Mouse (Mus musculus): ENCODE measurements around the gene Fkbp14. TPM values are rescaled to one million over a fixed set of nuclear protein-coding genes. Genes with fewer than 3 reads are reported as not detected.

Gene Fkbp14
- polyA plus RNA-seq, 1 experiment = 13.7 TPM

GRCm38 (mm10) chr6:54550801-54551323 lies 46.2 kb downstream of the Fkbp14 start:
- no peak for DNase-seq (ENCODE audit: extremely low spot score in 1 of 2, low spot score in 1 of 2)

DNA sequence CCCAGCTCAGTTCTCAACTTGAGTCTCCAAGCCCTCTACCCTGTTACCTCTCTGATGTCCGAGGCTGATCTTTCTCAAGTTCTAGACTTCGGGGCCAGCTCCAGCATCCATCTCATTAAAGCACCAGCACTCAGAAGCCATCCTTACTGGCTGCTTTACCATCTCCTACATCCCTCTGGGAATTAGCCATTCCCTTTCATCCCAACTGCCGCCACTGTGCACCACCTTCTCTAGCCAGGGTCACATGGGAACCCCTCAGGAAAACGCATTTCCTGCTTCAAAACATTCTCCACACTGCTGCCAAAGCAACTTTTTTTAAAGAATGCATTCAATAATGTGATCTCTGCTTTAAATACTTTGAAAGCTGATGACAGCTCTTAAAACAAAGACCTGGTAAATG lies 47.8 kb downstream of the Fkbp14 start:
- no peak for DNase-seq (ENCODE audit: extremely low spot score in 1 of 2, low spot score in 1 of 2)

- no peak for DNase-seq (ENCODE audit: extremely low spot score in 1 of 2, low spot score in 1 of 2)
Observed at GRCm38 (mm10) chr6:54548314-54549019, 48.6 kb downstream of the Fkbp14 start.

DNA sequence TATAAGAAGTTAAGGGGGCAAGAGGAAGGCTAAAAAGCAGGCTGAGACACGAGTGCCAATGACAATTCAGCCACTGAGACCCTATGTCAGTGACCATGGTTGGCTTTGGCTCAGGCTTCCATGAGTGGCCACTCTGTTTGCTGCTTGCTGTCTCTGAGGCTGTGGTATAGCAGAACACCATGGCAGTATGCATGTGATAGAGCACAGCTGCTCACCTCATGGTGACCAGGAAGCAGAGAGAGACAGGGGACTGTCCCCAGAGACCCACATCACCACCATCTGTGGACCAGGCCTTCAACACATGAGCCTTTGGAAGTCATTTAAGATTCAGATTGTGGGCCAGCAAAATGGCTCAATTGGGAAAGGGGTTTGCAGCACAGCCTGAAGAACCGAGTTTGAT lies 53.5 kb downstream of the Fkbp14 start:
- no peak for DNase-seq (ENCODE audit: extremely low spot score in 1 of 2, low spot score in 1 of 2)

GRCm38 (mm10) chr6:54542836-54543235 lies 54.3 kb downstream of the Fkbp14 start:
- peak in 1 of 2 experiments; percentile 58 for DNase-seq (ENCODE audit: extremely low spot score in 1 of 2, low spot score in 1 of 2)

DNA sequence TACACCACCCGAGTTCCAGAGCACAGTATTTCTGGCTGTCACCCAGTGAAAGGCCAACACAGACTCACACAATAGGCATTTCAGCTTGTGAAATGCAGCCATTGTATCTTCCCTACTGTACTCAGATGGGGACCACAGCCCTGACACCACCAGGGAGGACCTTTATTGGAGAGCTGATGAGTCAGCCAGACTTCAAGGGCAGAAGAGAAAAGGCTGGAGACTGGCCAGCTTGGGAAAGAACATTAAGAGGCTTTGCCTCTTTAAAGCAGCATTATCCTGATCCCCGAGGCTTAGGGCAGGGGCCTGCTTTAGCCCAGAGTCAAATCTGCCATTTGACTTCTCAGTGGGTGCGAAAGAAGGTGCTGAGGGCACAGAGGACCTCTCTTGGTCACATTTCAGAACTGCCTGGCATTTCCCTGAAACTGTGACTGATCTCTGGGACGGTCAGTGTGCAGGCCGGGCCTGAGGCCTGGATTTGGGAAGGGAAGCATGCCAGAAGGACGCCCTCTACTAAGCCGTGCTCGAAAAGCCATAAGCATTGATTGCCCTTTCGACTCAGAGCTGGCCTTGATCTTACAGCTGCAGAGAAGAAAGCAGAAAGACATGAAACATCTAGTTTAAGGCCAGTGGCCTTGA lies 56.7 kb downstream of the Fkbp14 start:
- DNase-seq (ENCODE audit: extremely low spot score in 1 of 2, low spot score in 1 of 2) = no peak

- DNase-seq (ENCODE audit: extremely low spot score in 1 of 2, low spot score in 1 of 2) = no peak
Observed at GRCm38 (mm10) chr6:54539396-54539795, 57.7 kb downstream of the Fkbp14 start.

DNA sequence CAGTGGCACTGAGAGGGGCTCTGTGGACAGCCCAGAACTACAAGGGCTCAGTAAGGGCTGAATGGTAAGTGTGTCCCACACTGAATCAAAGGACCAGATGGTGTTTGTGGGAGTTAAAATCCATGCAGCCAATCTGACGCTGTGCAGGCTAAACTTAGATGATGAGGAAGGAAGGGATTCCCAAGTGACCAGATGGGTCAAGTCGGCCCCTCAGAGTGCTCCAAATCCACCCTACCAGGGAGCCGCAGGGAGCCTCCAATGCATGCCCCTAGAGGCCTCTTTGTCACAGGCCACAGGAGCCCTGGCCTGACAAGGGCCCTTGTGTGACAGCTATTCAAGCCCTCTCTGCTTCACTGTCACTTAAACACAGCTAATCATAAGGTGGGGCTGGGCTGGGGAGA lies 58.3 kb downstream of the Fkbp14 start:
- peak in 1 of 2 experiments; percentile 60 for DNase-seq (ENCODE audit: extremely low spot score in 1 of 2, low spot score in 1 of 2)

DNA sequence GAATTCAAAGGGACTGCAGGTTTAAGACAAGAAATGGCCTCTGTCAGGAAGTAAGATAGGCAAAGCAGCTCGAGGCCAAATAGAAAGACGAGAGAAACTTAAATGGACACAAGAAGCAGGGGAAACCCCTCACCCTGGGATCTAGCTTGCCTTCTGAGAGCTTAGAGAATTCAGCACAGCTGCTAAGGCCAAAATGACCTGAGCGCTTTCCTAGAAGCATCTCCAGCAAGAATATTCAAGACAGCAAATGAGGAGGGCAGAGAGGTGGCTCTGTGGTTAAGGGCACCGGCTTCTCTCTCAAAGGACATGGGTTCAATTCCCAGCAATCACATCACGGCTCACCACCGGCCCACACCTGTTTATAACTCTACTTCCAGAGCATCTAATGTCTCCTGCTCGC lies 60.1 kb downstream of the Fkbp14 start:
- DNase-seq (ENCODE audit: extremely low spot score in 1 of 2, low spot score in 1 of 2) = no peak

DNA sequence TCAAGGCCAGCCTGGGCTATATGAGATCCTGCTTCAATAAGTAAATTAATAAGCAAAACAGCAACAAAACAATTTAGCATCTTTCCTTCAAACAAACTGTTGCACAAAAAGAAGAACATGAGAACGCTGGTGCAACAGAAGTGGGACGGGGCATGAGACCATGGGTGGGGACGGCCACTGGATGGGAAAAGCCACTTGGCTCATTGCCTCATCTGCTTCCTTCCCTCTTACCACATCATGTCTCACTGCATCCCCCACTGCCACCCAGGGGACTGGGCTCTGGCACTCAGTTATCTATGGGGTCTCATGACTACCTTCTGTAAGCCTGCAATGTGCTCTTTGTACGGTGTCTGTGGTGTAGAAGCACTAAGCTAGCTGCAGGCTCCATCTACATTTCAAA lies 61.6 kb downstream of the Fkbp14 start:
- no peak for DNase-seq (ENCODE audit: extremely low spot score in 1 of 2, low spot score in 1 of 2)

DNA sequence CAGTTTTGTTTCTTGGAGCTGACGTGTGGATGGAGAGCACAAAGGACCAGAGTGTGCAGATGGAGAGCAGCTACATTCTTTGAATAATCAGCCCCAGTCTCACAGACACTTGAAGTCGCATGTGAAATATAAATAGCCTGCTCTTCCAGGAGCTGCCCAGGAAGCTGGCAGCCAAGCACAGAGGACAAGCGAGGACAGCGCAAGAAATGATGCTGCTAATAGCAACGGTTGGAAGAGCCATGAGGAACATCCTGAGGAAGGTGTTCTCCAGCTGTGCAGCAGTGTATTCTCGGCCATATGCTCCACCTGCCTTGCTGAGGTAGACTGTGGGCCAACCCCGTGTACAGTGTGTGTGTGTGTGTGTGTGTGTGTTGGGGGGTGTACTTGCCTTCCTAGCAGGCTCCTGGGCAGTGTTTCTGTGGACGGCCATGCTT lies 66.0 kb downstream of the Fkbp14 start:
- peak; percentile 51 to 67 for DNase-seq (ENCODE audit: extremely low spot score in 1 of 2, low spot score in 1 of 2)

DNA sequence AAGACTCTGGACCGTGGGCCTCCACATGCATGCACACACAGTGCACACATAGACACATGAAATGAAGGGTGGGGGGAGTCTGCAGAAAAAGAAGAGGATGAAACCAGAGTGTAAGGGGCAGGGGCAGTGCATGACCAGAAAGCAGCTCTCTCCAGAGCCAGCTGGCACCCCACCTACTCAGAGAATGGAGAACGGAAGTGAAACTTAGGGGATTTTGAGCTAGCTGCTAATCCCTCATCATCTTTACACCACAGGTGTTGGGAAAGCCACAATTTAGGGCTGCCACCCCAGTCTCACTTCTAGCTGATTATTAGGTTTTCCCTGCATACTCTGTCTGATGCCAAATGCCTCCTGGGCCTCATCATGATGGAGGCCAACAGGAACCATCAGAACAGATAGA lies 66.9 kb downstream of the Fkbp14 start:
- DNase-seq (ENCODE audit: extremely low spot score in 1 of 2, low spot score in 1 of 2) = no peak

GRCm38 (mm10) chr6:54528666-54529065 lies 68.4 kb downstream of the Fkbp14 start:
- no peak for DNase-seq (ENCODE audit: extremely low spot score in 1 of 2, low spot score in 1 of 2)

Other genes starting within 250 kb of the Fkbp14 start
- gene Wipf3, start 167.7 kb downstream of the Fkbp14 start, polyA plus RNA-seq (2012; rRNA removed) = 81.9 and 82.1 TPM in 2 replicates
- gene Scrn1, start 30.8 kb downstream of the Fkbp14 start, polyA plus RNA-seq (2012; rRNA removed) = 101 and 121 TPM in 2 replicates
- gene Plekha8, start 2.2 kb downstream of the Fkbp14 start, polyA plus RNA-seq (2012; rRNA removed) = 7.6 and 8.0 TPM in 2 replicates
- gene Mturn, start 84.3 kb upstream of the Fkbp14 start, polyA plus RNA-seq (2012; rRNA removed) = 43.9 and 45.4 TPM in 2 replicates
- gene Znrf2, start 219.6 kb upstream of the Fkbp14 start, polyA plus RNA-seq (2012; rRNA removed) = 8.8 and 9.4 TPM in 2 replicates